Mouse (Mus musculus) liver, adult 2 months (tissue): ENCODE measurements around the gene Chac1.

Source experiments
- CTCF ChIP-seq: fragments of 200-500 bp; IDR thresholded peaks from 2 replicates; pipeline ENCODE4 v1.5.1; 2011; ENCODE audit warnings: low read depth, low read length, control low read depth
- POLR2A ChIP-seq: fragments of 200-500 bp; IDR thresholded peaks from 2 replicates; pipeline ENCODE4 v1.6.1; 2011; ENCODE audit warnings: low read length, control low read depth; ENCODE audit not compliant: insufficient read depth; ENCODE audit errors: extremely low read depth

DNA sequence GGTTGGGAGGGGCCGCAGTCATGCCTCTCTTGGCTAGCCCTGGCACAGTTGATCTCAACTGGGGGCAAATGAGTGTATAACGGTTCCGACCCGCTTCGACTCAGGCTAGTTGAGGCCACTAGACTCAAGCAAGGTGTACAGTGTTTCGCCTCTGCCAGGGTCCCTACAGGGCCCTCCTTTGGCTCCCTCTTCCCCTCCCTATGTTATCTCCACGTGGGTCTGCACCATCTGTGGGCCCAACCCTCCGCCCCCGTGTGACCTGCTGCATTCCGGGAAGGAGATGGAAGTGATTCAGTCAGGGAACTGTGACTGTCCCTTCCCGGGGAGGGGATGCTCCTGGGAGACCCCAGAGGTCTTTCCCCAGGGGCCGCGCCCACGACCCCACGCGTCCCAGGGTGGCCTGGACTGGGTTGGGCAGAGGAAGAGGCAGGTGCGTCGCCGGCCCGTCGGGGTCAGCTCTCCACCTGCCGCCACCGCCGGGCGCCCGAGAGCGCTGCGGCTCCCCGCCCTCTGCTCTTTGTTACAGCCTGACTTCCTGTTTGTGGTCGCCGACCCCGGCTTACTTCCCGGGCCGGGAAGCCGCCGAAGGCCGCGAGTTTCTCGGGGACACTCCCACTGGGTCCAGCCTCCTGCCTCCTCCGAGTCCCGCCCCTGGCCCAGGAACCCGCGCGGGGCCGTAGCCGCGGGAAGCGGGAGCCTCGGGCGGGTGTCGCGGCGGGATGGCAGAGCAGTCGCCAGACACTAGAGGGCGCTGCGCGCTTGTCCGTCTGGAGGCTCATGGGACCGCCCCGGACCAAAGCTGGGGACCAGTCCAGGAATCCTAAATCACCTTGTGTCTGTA, 13.4 kb upstream of the Chac1 start:
- TF ChIP-seq CTCF (peak; percentile 90), POLR2A (0 out of 2 replicates have a peak, but pooled peaks have one; percentile 12)
